In the genomic region with DNA sequence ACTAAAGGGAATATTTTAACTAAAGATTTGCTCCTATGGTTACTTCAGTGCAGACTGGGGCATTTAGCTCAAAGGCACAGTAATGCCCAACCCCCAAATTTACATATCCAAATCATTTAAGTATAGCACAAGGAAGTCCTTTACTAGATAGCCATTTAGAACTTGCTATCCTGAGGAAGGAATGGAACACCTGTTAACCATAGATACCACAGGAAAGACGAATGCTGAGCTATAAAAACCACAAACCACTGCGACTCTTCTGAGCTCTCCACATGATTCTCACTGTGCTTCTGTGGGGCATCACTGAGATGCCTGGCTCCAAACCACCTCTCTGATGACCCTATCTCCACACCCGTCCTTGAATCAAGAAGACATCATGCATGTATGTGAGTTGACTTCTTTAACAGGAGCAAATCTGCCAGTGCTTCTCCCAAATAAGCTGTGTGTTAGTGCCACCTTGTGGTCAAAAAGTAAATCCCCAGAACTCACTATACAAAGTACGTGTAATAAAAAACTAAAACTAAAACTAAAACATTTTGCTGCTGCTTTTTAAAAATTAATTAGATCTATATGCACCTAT, we compare ENCODE assay signal across 8 mouse cellular contexts. TPM values are rescaled to one million over a fixed set of nuclear protein-coding genes. Genes with fewer than 3 reads are reported as not detected.
DNase-seq lines count a peak whose midpoint lies in the region; ATAC-seq and TF ChIP-seq lines count a peak whose summit lies in the region.

No protein-coding gene starts in this region.

- H3K9ac ChIP-seq in neural tube, embryonic 12.5 days = no peak overlapping the region
- H3K9ac ChIP-seq in neural tube, embryonic 15.5 days (replicated peaks) = no peak overlapping the region
- no peak overlapping the region for H3K9ac ChIP-seq in limb, embryonic 14.5 days (ENCODE audit: low read depth, low read length, severe bottlenecking)

- H3K9me3 ChIP-seq in neural tube, embryonic 12.5 days = no peaks in the 10 kb centered on the region
- no peaks in the 10 kb centered on the region for H3K9me3 ChIP-seq in neural tube, embryonic 15.5 days (replicated peaks)
- no peaks in the 10 kb centered on the region for H3K9me3 ChIP-seq in limb, embryonic 14.5 days (ENCODE audit: control insufficient read depth, low read length)

- H3K27me3 ChIP-seq in neural tube, embryonic 12.5 days (replicated peaks) = no peaks in the 10 kb centered on the region
- no peaks in the 10 kb centered on the region for H3K27me3 ChIP-seq in neural tube, embryonic 15.5 days (replicated peaks)
- no peaks in the 10 kb centered on the region for H3K27me3 ChIP-seq in limb, embryonic 14.5 days (ENCODE audit: control insufficient read depth, insufficient read depth, low read length)

- H3K4me1 ChIP-seq in neural tube, embryonic 12.5 days = no peaks in the 10 kb centered on the region
- H3K4me1 ChIP-seq in neural tube, embryonic 15.5 days = no peaks in the 10 kb centered on the region
- H3K4me1 ChIP-seq in limb, embryonic 14.5 days (ENCODE audit: control insufficient read depth, insufficient read depth, low read length) = no peaks in the 10 kb centered on the region

- H3K27ac ChIP-seq in neural tube, embryonic 12.5 days = no peak overlapping the region
- no peak overlapping the region for H3K27ac ChIP-seq in neural tube, embryonic 15.5 days (replicated peaks)
- no peak overlapping the region for H3K27ac ChIP-seq in limb, embryonic 14.5 days (replicated peaks; ENCODE audit: low read depth, low read length)

- no peak overlapping the region for H3K4me2 ChIP-seq in neural tube, embryonic 12.5 days (replicated peaks)
- H3K4me2 ChIP-seq in neural tube, embryonic 15.5 days = no peak overlapping the region
- H3K4me2 ChIP-seq in limb, embryonic 14.5 days (replicated peaks; ENCODE audit: low read depth, low read length, severe bottlenecking) = no peak overlapping the region

- TF ChIP-seq POLR2A in limb, embryonic 14.5 days (IDR thresholded peaks at IDR 0.05; ENCODE audit: borderline replicate concordance, extremely low read depth, insufficient read depth, insufficient read length) = no peak

- peak; percentile 55 for DNase-seq in R1 (ENCODE audit: low read depth, low spot score)
- DNase-seq in embryo, embryonic 11 days = peak; percentile 71
- peak; percentile 72 for DNase-seq in induced T-regulatory cell, adult 2 months (ENCODE audit: low read depth)
- peak; percentile 67 for DNase-seq in limb, embryonic 14.5 days (ENCODE audit: low spot score)
- DNase-seq in retina, postnatal 1 day = peak; percentile 72
- no peak for DNase-seq in urinary bladder, postnatal 4 days (ENCODE audit: low spot score in 2 of 2)

- ATAC-seq in neural tube, embryonic 12.5 days (ENCODE audit: low FRiP score, low read depth) = peak; percentile 49; the same call in 1 of the 2 replicates
- no peak; the same call in 1 of the 2 replicates for ATAC-seq in neural tube, embryonic 15.5 days (ENCODE audit: low FRiP score)
- no peak for ATAC-seq in limb, embryonic 14.5 days (ENCODE audit: low FRiP score, low read depth)

- no peaks in the 10 kb centered on the region for H3K36me3 ChIP-seq in neural tube, embryonic 12.5 days
- H3K36me3 ChIP-seq in neural tube, embryonic 15.5 days = no peaks in the 10 kb centered on the region
- no peaks in the 10 kb centered on the region for H3K36me3 ChIP-seq in limb, embryonic 14.5 days (ENCODE audit: control insufficient read depth, insufficient read depth, low read length)

- 40% methylated on average over 4 of the region's 4 CpGs for WGBS in neural tube, embryonic 12.5 days
- 33% methylated on average over 4 of the region's 4 CpGs for WGBS in neural tube, embryonic 15.5 days
- 39% methylated on average over 4 of the region's 4 CpGs for WGBS in limb, embryonic 14.5 days

- no peak overlapping the region for H3K4me3 ChIP-seq in neural tube, embryonic 12.5 days
- H3K4me3 ChIP-seq in neural tube, embryonic 15.5 days (replicated peaks) = no peak overlapping the region
- H3K4me3 ChIP-seq in limb, embryonic 14.5 days (replicated peaks; ENCODE audit: low read length) = no peak overlapping the region

RNA-seq across cellular contexts. Expression of gene Tma16, which starts 10.8 kb away (rescaled TPM):
- polyA plus RNA-seq in neural tube, embryonic 12.5 days (2016; fragmentation: Nextera tagmentation; extraction: Ambion mirVana) = 11.8 and 14.4 TPM in 2 replicates
- polyA plus RNA-seq in neural tube, embryonic 15.5 days (2015; fragmentation: Nextera tagmentation; extraction: Ambion mirVana) = 10.8 and 12.2 TPM in 2 replicates
- polyA plus RNA-seq in limb, embryonic 14.5 days (2012; rRNA removed) = 8.7 and 10.7 TPM in 2 replicates
- polyA plus RNA-seq in limb, embryonic 14.5 days (2014; fragmentation: Nextera tagmentation; extraction: Ambion mirVana) = 13.1 and 13.5 TPM in 2 replicates

RNA-seq across cellular contexts. Expression of gene Tktl2, which starts 14.5 kb away (rescaled TPM):
- polyA plus RNA-seq in neural tube, embryonic 12.5 days (2016; fragmentation: Nextera tagmentation; extraction: Ambion mirVana) = not detected in 2 replicates
- not detected in 2 replicates for polyA plus RNA-seq in neural tube, embryonic 15.5 days (2015; fragmentation: Nextera tagmentation; extraction: Ambion mirVana)
- not detected in 2 replicates for polyA plus RNA-seq in limb, embryonic 14.5 days (2012; rRNA removed)
- polyA plus RNA-seq in limb, embryonic 14.5 days (2014; fragmentation: Nextera tagmentation; extraction: Ambion mirVana) = not detected in 2 replicates

Comparison
In these comparisons a context has a peak if more than half of its experiments do, and no peak if none do; other contexts are left out.
1. DNase-seq: peak in R1 (single experiment), embryo, embryonic 11 days (single experiment), induced T-regulatory cell, adult 2 months (single experiment), limb, embryonic 14.5 days (single experiment) and retina, postnatal 1 day (single experiment); none in urinary bladder, postnatal 4 days (0 of 2).